Mouse (Mus musculus): ENCODE measurements around the gene Entpd6.

The Entpd6 gene

GRCm38 (mm10) chr2:150748854-150749253 is at the start of gene Entpd6:
Gene Entpd6, plus strand, starts transcription at chr2:150749042.
- peak; percentile 96 for DNase-seq

- DNase-seq, result no peak
These were observed 36.6 kb upstream of the Entpd6 start for GRCm38 (mm10) chr2:150712167-150712674.

- DNase-seq, result no peak
These were observed 12.9 kb upstream of the Entpd6 start for GRCm38 (mm10) chr2:150735756-150736576.

- DNase-seq, result no peak
These were observed 11.0 kb upstream of the Entpd6 start for GRCm38 (mm10) chr2:150737881-150738280.

- DNase-seq, result no peak
These were observed 8.5 kb upstream of the Entpd6 start for GRCm38 (mm10) chr2:150740145-150740841.

GRCm38 (mm10) chr2:150741405-150741804 is 7.4 kb upstream of the Entpd6 start:
- no peak for DNase-seq

- DNase-seq, result no peak
These were observed 3.8 kb upstream of the Entpd6 start for GRCm38 (mm10) chr2:150745016-150745415.

- peak in 1 of 2 experiments; percentile 49 for DNase-seq
These were observed 441 bp downstream of the Entpd6 start for GRCm38 (mm10) chr2:150749283-150749682.

GRCm38 (mm10) chr2:150750129-150750979 is 1.5 kb downstream of the Entpd6 start:
- peak in 1 of 2 experiments; percentile 41 for DNase-seq

- DNase-seq, result no peak
These were observed 6.2 kb downstream of the Entpd6 start for GRCm38 (mm10) chr2:150755016-150755415.

GRCm38 (mm10) chr2:150761476-150761875 is 12.6 kb downstream of the Entpd6 start:
- no peak for DNase-seq

GRCm38 (mm10) chr2:150765619-150766018 is 16.8 kb downstream of the Entpd6 start:
- no peak for DNase-seq

- peak; percentile 69 to 74 for DNase-seq
These were observed 17.4 kb downstream of the Entpd6 start for GRCm38 (mm10) chr2:150766083-150766862.

GRCm38 (mm10) chr2:150768678-150769077 is 19.8 kb downstream of the Entpd6 start:
- DNase-seq, result no peak

GRCm38 (mm10) chr2:150770747-150771146 is 21.9 kb downstream of the Entpd6 start:
- DNase-seq, result peak; percentile 85 to 91

- peak in 1 of 2 experiments; percentile 36 for DNase-seq
These were observed 22.3 kb downstream of the Entpd6 start for GRCm38 (mm10) chr2:150771169-150771568.

- DNase-seq, result peak in 1 of 2 experiments; percentile 62
These were observed 23.2 kb downstream of the Entpd6 start for GRCm38 (mm10) chr2:150771996-150772395.

- no peak for DNase-seq
These were observed 23.8 kb downstream of the Entpd6 start for GRCm38 (mm10) chr2:150772466-150773119.

- DNase-seq, result no peak
These were observed 34.0 kb downstream of the Entpd6 start for GRCm38 (mm10) chr2:150782801-150783200.

- DNase-seq, result peak; percentile 89 to 90
These were observed 37.7 kb downstream of the Entpd6 start, which contains the start of gene Pygb for GRCm38 (mm10) chr2:150786251-150787180. Gene Pygb, plus strand, starts transcription at chr2:150786735.

All from lung, postnatal 4 days (tissue).